Mouse (Mus musculus): ENCODE measurements around the gene Angpt4.

The Angpt4 gene

DNA sequence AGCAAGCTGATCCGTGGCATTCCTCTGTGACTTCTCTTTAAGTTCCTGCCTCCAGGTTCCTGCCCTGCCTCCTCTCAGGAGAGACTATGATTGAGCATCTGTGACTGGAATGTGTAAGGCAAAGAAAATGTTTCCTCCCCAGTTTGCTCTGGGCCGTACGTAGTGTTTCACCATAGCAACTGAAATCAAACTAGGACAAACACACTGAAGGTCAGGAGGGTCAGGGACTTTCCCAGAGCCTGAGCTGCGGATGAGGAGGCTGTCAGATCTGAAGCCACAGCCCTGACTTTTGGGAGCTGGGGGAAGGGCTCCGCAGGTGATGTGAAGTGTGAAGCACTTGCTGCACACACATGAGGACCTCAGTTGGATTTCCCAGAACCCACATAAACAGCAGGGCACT lies 48.3 kb downstream of the Angpt4 start:
- intact Hi-C loops (cut with DNase I): no loop called here

DNA sequence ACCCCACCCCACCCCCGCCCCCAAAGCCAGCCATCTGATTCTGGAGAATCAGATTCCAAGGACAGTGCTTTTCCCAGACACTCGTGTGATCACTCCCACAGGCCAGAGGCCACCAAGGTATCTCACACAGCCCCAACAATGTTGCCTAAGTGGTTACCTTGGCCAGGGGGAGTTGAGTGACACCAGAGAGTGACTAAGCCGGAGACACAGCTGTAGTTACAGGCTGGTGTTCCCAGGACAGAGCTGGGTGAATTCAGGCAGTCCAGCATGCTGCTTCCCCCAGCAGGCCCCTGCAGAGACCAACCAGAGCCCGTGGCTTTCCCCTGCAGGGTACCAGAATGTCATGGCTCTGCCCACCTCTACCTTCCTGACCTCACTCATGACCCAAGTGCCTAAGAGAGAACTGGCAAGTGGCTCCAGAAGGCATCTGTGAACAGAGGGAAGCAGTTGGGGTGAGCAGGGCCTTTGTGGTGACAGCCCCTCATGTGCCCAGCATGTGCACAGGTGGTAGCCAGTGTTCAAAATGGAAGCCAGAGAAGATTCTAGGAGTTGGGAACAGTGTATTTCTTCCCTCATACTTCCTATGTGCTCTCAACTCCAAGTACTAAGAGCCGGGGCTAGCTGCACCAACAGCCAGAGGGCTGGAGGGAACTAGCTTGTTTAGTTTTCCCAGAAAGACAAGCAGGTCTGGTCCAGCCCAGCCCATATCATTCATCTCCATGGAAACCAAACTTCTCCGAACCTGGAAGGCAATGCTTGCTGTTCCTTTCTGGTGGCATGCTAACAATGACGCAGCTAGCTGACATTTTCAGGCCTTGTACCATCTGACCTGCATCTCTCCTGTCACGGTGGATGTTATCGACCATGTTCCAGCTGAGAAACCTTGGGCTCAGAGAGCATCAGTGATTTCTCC lies 50.5 kb downstream of the Angpt4 start:
- intact Hi-C loops (cut with DNase I): no loop called here

DNA sequence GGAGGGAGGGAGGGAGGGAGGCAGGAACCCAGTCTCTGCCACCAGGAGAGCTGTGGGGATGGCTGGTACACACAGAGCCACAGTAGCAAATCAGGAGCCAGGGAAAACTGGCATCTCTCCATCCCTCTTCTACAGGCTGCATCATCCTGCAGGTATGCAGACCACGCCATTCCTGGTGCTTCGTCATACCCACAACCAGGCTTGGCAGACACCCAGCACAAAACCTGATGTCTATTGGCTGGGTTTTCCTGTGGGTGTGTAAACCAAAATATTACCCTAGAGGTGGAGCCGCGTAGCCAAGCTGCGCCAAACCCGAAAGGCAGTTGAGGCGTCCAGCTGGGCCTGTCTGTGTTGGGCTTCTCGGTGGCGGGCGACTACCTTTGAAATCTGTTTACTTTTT lies 51.5 kb downstream of the Angpt4 start:
- intact Hi-C loops (cut with DNase I): no loop called here

DNA sequence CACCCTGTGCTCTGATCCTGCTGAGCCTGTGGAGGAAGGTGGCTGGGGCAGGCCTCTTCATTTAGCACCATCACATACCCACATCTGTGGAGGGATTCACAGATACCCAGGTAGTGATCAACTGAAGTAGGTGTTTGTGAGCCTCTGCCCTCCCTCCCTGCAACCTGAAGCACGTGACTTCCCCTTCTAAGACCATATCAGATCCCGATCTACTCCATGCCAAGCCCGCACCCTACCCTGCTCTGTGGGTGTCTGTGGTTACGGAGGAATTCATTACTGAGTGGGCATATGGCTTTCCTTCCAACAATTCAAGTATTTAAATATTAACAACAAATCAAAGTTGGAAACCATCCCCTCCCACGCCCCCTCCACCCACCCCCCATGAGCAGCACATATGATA lies 52.3 kb downstream of the Angpt4 start:
- intact Hi-C loops (cut with DNase I): no loop called here

DNA sequence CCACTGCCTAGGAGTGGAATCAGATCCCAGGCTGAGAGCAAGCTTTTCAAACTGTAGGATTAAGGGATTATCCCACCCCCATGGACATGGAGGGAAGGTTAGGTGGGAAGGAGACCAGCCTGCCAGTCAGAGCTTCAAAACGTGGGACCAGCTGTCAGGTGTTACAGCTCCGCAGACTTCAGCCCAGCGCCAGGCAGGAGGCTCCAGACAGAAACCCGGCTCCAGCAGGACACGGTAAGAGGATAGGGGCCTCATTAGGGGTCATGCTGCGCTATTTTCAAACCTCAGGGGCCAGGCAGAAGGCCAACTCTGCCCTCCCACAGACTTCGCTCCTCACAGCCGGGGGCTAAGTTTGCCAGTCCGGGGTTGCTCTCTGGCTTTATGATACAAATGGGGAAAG lies 53.0 kb downstream of the Angpt4 start:
- intact Hi-C loops (cut with DNase I): no loop called here

DNA sequence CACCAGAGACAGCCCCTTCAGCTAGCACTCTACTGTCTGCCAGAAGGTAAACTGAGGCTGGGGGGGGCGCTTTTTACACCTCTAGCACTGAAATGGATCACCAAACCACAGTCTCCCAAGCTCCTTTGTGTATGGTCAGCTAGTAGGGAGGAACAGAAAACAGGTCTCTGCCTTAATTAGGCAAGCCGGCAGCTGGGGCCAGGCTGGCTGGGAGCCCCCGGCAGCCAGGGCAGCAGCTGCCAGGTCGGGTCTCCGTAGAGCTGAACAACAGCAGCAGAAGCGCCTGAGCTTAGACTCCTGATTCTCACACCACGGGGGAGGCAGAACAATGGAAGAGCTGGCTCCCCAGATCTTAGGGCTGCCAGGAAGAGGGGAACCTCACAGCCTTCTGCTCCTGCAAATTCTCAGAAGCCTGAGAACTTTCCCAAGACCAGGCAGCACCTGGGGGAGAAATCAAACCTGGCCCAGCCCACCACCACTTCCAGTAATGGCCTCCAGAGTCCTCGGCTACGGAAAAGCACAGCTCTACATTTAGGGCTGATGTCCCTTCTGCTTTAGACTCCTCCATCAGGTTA lies 56.3 kb downstream of the Angpt4 start:
- intact Hi-C loops (cut with DNase I): no loop called here

DNA sequence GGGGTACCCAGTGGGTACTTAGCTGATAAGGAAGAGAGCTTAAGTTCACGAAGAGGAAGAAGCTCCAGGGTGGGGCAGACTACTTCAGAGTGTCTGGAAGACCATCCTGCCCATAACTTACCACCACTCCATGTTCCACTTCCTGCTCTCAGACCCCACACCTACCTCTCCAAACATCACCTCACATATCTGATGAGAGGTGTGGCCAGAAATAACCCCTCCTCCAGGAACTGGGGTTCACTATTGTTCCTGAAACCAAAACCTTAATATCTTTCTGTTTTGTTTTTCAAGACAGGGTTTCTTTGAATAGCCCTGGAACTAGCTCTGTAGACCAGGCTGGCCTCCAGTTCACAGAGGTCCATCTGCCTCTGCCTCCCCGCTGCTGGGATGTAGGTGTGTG lies 56.8 kb downstream of the Angpt4 start:
- intact Hi-C loops (cut with DNase I): no loop called here

DNA sequence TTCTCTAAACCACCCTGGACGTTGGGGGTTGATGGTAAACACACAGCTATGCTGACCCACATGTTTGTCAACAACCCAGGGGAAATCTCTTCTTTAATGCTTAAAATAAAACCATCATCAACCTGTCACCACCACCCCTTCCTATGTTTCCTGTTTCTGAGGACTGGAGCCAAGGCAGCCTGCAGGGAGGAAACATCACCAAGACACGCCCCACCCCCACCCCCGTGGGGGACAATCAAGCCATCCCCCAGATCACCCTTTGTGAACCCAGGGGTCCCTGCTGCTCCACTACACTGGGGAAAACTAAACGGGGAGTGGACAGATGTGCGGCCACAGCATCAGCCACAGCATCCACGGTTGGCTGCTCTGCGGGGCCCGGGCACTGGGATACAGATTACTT lies 57.4 kb downstream of the Angpt4 start:
- intact Hi-C loops (cut with DNase I): no loop called here

DNA sequence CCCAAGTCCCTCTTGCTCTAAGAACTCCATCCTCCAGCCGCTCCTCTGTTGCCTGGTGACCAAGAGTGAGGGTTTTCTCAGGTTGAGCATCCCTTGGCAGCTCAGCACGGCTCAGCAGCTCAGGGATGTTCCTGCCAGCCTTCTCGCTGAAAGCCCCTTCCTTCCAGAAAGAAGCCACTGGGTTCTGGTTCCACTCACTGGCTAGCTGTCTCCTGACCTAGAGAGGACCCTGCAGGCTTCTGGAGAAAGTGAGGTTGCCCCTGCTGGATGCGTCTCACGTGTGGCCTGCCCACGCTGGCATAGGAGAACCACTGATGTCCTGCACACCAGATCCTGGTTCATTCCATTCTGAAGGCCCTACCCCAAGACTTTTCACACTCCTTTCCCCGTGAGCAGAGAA lies 58.0 kb downstream of the Angpt4 start:
- intact Hi-C loops (cut with DNase I): no loop called here

DNA sequence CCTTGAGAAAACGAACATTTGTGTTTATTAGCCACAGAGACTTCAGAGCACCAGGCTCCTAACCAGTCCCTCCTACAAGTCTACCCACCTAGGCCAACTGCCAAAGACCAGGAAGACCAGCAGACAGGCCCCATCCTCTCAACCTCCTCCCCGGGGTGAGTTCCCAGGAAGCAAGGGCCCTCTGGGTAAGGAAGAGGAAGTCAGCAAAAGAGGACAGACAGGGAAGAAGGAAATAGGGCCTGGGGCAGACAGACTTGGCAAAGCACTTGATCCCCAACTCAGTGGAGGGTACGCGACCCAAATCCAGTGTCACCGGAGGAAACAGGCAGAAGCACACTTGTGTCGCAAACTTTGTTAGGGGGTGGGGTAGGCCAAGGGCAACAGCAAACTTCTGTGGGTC lies 58.4 kb downstream of the Angpt4 start:
- intact Hi-C loops (cut with DNase I): no loop called here

DNA sequence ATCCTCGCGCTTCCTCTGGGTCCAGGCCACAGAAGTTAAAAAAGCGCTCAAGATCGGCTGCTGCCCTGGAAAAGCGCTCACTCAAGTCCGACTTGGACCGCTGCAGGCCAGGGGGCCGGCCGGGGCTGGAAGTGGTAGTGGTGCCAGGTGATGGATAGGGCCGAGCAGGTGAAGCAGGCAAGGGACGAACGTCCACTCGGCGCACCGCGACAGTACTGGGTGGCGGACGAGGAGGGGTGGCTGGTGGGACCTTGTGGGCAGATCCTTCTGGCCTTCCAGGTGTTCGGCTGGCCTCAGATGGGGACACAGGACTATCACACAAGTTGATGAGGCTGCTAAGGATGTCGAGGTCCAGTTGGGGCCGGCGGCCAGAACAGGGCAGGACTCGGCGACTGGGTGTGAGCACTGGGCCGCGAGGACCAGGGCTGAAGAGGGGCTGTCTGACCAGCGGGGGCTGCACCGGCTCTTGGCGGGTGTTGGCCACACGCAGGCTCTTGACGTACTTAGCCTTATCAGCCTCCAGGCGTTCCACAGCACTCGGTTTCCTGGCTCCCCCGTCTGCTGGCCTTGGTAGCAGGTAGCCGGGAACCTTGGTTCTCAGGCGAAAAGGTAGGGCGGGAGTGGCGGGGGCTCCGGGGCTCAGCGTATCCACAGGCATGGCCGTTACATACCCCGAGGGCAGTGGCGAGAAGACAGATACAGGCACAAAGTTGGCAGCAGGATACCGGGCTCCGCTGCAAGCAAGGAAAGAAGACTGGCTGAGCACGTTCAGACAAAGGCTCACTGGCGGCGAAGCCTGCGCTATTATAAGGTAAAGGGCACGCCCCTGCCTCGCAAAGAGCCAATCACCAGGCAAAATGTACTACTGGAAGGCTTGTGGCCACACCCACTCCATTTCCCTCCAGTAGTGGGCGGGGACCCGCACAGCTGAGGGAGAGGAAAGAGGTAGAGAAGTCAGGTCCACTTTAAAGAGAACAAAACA lies 59.5 kb downstream of the Angpt4 start:
- intact Hi-C loops (cut with DNase I): no loop called here

DNA sequence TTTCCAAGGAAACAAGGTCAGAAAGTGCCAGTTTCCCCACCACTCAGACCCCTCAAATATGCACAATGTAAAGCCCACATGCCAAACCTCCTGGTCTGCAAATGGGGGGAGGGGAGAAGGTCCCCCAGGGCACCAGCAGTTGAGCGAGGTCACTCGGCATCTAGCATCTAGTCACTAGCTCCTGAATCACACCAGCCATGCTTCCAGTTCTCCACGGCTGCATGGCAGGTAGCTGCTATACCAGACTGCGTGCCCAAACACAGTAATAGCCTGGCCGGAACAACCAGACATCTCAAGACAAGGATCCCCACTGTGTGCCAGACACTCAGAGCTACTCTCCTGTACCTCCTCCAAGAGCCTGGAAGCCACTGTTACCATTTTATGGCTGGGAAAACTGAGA lies 60.7 kb downstream of the Angpt4 start:
- intact Hi-C loops (cut with DNase I): no loop called here

DNA sequence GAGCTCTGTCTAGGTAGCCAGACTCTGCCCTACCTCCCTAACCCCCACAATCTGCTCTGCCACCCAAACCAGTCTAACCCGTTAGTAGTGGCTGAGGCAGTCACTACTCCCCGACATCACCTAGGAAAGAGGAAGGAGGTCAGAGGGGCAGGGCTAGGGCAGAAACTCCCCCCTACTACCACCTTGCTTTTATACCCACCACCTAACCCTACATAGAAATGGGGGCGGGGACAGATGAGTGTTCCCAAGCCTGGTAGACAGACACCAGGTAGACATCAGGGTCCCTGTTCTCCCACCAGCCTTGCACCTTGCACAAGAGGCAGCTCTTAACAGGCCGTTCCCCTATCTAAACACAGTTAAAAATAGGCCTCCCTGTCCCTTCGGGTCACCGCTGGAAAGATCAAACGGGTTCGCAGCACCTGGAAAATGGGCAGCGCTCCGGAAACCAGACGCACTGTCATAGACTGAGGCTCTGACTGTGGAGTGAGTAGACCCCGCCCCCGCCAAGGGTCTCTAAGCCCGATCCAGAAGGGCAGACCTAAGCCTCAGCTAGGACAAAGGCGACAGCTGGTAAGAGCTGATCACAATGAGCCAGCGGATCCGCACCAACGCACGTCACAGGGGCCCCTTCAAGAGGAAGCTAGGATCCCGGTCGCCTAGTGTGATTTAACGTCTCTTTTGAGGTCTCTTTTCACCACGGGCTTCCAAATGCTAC lies 62.0 kb downstream of the Angpt4 start:
- intact Hi-C loops (cut with DNase I): no loop called here

DNA sequence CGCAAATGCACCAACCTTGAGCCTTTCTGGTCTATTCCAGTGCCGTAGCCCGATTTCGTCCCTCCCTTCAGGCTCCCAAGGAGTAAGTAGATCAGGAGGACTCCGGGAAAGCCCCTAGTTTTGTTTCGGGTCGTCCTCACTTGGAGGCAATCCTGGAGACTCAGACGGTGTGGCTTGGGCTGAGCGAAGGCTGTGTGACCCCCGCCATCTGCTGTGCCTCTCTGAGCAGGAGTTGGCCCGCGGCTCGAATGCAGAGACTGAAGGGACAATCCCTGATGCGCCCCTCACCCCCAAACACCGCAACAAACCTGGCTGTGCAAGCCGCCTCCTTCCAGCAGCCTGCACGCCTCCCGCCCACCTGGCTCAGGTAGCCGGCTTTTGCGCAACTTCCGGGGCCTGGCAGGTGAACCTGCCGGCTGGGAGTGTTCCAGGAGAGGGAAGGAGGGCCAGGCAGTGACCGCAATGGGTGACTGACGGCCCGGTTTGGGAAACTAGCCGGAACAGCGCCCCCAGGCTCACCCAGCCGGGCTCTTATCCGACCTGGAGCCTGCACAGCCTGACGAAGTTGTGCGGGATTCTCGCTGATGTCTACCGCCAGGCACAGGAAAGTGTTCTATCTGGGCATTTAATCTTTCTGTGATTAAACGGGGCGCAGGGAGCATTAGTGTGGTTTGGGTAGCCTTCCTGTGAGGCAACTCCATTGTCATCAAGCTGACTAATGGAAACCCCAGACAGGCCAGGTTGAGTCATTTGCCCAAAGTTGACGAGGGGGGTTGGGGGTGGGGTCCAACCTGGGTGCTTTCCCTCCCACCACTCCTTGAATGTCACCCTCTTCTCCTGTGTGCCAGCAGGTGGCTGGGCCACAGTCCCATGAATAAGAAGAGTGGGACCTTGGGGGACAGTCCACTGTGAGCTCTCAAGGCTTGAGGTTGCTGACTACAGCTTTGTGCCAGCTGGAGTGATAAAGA lies 62.9 kb downstream of the Angpt4 start:
- intact Hi-C loops (cut with DNase I): no loop called here

DNA sequence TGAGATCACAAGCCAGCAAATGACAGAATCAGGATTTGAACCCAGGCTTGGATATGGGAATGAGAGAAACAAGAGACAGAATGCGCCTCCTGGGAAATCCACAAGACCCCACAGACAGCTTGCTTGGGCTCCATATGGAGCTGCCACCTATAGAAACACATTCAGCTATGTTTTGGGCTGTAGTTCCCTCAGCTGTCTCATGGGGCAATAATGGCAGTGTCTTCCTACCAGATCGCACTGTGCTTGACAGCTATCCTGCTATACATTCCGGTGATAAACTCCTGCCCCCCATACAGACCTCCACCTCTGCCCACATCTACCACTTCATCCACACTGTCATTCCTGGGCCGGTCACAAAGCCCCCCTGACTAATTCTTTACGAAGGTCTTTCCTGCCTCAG lies 64.3 kb downstream of the Angpt4 start:
- intact Hi-C loops (cut with DNase I): no loop called here

DNA sequence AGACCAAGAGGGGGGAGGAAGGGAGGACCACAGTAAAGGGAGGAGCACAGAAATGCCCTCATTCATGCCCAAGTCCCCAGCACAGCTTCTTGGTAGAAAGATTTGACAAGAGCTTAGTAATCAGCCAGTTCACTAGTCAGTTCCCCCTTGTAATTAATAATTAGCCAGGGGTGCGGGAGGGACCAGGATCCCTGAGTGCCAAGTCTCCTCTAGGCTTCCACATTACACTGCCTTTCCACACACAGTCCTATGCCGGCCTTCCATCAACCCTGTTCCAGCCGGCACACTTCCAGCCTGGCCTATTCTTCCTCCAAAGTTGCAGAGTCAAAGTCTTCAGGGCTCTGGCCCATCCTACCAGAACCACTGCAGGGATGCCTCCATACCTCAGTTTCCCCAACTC lies 65.1 kb downstream of the Angpt4 start:
- intact Hi-C loops (cut with DNase I): no loop called here

DNA sequence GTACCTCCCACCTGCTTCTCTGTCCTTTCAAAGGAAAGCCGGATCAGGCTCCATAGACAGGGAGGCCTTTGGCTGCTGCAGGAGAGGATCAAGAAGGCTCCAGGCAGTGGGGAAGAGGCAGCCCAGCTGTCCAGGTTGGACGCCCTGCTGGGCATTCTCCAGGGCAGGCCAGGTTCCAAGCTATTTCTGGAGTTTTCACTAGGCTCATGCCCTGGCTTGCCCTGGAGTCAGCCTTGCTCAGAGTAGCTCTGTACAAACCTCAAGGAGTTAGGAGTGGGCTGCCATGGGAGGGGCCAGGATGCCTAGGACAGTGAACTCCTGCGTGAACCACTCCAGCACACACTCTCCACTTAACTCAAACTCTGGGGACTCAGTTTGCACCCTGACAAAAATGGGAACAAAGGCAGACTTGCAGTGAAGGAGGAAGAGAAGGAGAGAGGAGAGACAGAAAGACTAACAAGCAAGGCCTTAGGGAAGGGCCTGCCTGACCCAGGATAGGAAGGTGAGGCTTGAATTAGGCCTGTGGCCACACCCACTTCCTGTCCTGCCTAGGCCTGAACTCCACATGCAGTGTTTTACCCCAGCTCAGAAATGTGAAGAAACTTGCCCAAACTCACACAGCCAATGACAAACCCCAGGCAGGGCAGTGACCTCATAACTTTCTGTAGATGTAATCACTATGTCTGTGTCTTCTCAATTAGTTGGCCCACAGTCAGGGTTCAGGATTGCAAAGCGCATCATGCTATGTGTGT lies 66.9 kb downstream of the Angpt4 start:
- intact Hi-C loops (cut with DNase I): no loop called here

DNA sequence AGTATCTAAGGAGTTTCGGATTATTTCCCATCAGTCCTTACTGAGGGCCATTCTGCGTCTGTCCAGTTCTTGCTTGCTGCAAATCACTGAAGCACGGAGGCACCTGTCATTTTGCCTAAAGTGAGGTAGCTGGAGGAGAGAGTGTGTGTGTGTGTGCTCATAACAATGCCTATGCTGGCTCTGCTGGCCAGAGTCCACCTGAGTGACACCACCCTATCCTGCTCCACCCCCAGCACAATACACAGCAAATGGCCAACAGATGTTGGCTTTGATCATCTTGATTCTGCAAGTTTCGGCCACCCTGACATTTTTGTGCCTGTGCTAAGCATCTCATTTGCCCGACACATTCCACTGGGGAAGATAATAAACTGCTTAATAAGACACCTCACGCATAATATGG lies 67.5 kb downstream of the Angpt4 start:
- intact Hi-C loops (cut with DNase I): no loop called here

Data from adrenal gland (tissue).